Mouse (Mus musculus) gastrocnemius, adult 2 months (tissue): Measurements from ENCODE around the gene Rabgap1l. TPM values are rescaled to one million over a fixed set of nuclear protein-coding genes. Genes with fewer than 3 reads are reported as not detected.
A peak's percentile ranks its signal among the peaks of the same experiment; 100 is the strongest.

Source experiments
- DNase-seq: peaks from one replicate; pipeline ENCODE4 v3.0.0; 2022
- H3K27ac ChIP-seq: fragments of 200-600 bp; 2 replicates; pipeline ENCODE4 v1.8.1; 2022; ENCODE audit warnings: mild to moderate bottlenecking
- H3K4me3 ChIP-seq: fragments of 200-600 bp; 2 replicates; pipeline ENCODE4 v1.8.1; 2022; ENCODE audit warnings: mild to moderate bottlenecking, moderate library complexity
- CTCF ChIP-seq: fragments of 200-600 bp; IDR thresholded peaks from 2 replicates; pipeline ENCODE4 v1.8.1; 2022; ENCODE audit warnings: antibody characterized with exemption, mild to moderate bottlenecking, moderate library complexity
- intact Hi-C: fragments of 180-260 bp; cut with DNase I; formaldehyde crosslinking; loops from one replicate; pipeline ENCODE4 v1.15.1; 2025
- total RNA-seq, 2 experiments: library from RNA; stranded (reverse); gene quantifications; 2 replicates each; pipeline ENCODE4 v1.2.3; 2021

Gene Rabgap1l
- total RNA-seq, 2 experiments from 2014 or later: 7.7 to 15.3 TPM

- no peak overlapping the region for H3K27ac ChIP-seq
- TF ChIP-seq CTCF: peak; percentile 22; the same call in 1 of the 2 replicates
- intact Hi-C loops: no loop called here
- no peak overlapping the region for H3K4me3 ChIP-seq
- no peak for DNase-seq
These were observed 539.9 kb downstream of the Rabgap1l start for GRCm38 (mm10) chr1:160253108-160253507.

- intact Hi-C loops: no loop called here
- no peak for DNase-seq
- Histone ChIP-seq H3K27ac (peak overlapping the region; percentile 9), H3K4me3 (no peak overlapping the region)
- no peak for TF ChIP-seq CTCF
These were observed 541.5 kb downstream of the Rabgap1l start for GRCm38 (mm10) chr1:160251388-160252007.

- no peak overlapping the region for H3K4me3 ChIP-seq
- no peak for TF ChIP-seq CTCF
- H3K27ac ChIP-seq: peak overlapping the region; percentile 9; the same call in 1 of the 2 replicates
- DNase-seq: no peak
- intact Hi-C loops: no loop called here
These were observed 542.2 kb downstream of the Rabgap1l start for GRCm38 (mm10) chr1:160250782-160251181.

- no peak for DNase-seq
- intact Hi-C loops: no loop called here
- no peak for TF ChIP-seq CTCF
- Histone ChIP-seq H3K4me3 (no peak overlapping the region), H3K27ac (no peak overlapping the region; the same call in 1 of the 2 replicates)
These were observed 543.2 kb downstream of the Rabgap1l start for GRCm38 (mm10) chr1:160249786-160250185.

- intact Hi-C loops: no loop called here
- no peak for DNase-seq
- Histone ChIP-seq H3K27ac (no peak overlapping the region), H3K4me3 (no peak overlapping the region)
- TF ChIP-seq CTCF: no peak
These were observed 545.5 kb downstream of the Rabgap1l start for GRCm38 (mm10) chr1:160247473-160247872.

GRCm38 (mm10) chr1:160246844-160247243 is 546.2 kb downstream of the Rabgap1l start:
- intact Hi-C loops: no loop called here
- Histone ChIP-seq H3K4me3 (no peak overlapping the region), H3K27ac (no peak overlapping the region)
- TF ChIP-seq CTCF: no peak
- DNase-seq: no peak

GRCm38 (mm10) chr1:160245954-160246353 is 547.1 kb downstream of the Rabgap1l start:
- DNase-seq: no peak
- Histone ChIP-seq H3K27ac (no peak overlapping the region), H3K4me3 (no peak overlapping the region)
- intact Hi-C loops: no loop called here
- no peak for TF ChIP-seq CTCF

- intact Hi-C loops: no loop called here
- no peak for TF ChIP-seq CTCF
- Histone ChIP-seq H3K27ac (no peak overlapping the region), H3K4me3 (no peak overlapping the region)
- no peak for DNase-seq
These were observed 548.3 kb downstream of the Rabgap1l start for GRCm38 (mm10) chr1:160244689-160245088.

- no peak for TF ChIP-seq CTCF
- intact Hi-C loops: no loop called here
- H3K4me3 ChIP-seq: no peak overlapping the region
- H3K27ac ChIP-seq: no peak overlapping the region
- no peak for DNase-seq
These were observed 552.9 kb downstream of the Rabgap1l start for GRCm38 (mm10) chr1:160240091-160240490.

- TF ChIP-seq CTCF: no peak
- no peak overlapping the region for H3K4me3 ChIP-seq
- intact Hi-C loops: no loop called here
- no peak for DNase-seq
- H3K27ac ChIP-seq: no peak overlapping the region
These were observed 554.1 kb downstream of the Rabgap1l start for GRCm38 (mm10) chr1:160238852-160239443.

- no peak for DNase-seq
- Histone ChIP-seq H3K27ac (no peak overlapping the region), H3K4me3 (no peak overlapping the region)
- no peak for TF ChIP-seq CTCF
- intact Hi-C loops: no loop called here
These were observed 555.0 kb downstream of the Rabgap1l start for GRCm38 (mm10) chr1:160237981-160238380.

GRCm38 (mm10) chr1:160233921-160234320 is 559.1 kb downstream of the Rabgap1l start:
- Histone ChIP-seq H3K27ac (peak overlapping the region; percentile 3; the same call in 1 of the 2 replicates), H3K4me3 (no peak overlapping the region)
- intact Hi-C loops: loop anchor here (5.0 kb wide), 1 partner anchor 143 kb away; no protein-coding TSS in a partner anchor
- DNase-seq: no peak
- TF ChIP-seq CTCF: no peak

GRCm38 (mm10) chr1:160232113-160232512 is 560.9 kb downstream of the Rabgap1l start:
- H3K27ac ChIP-seq: no peak overlapping the region
- H3K4me3 ChIP-seq: no peak overlapping the region
- DNase-seq: no peak
- intact Hi-C loops: loop anchor here (5.0 kb wide), 1 partner anchor 145 kb away; no protein-coding TSS in a partner anchor
- TF ChIP-seq CTCF: no peak
